Comparison of ENCODE assay signal across 1 mouse cellular context in genomic region chr10:127127711-127128279, GRCm38 (mm10).
TF ChIP-seq lines count a peak whose summit lies in the region.

No protein-coding gene starts in this region.

TF ChIP-seq in MEL, 35 proteins besides CTCF, POLR2A, EP300 and RAD21 (continued from another document):
- peak; percentile 91 for TF ChIP-seq GATA1 (IDR thresholded peaks at IDR 0.05; ENCODE audit: low read depth, low read length)
- no peak for TF ChIP-seq MAZ (IDR thresholded peaks at IDR 0.05; ENCODE audit: low read depth, low read length)
- TF ChIP-seq TAL1 (IDR thresholded peaks at IDR 0.05; ENCODE audit: low read length): no peak
- TF ChIP-seq MXI1 (IDR thresholded peaks at IDR 0.05; ENCODE audit: low read depth, low read length): no peak
- no peak for TF ChIP-seq ZC3H11A (IDR thresholded peaks at IDR 0.05; ENCODE audit: low read depth, low read length)
- TF ChIP-seq CHD2 (IDR thresholded peaks at IDR 0.05; ENCODE audit: low read length): no peak
- peak; percentile 99 for TF ChIP-seq MEF2A (IDR thresholded peaks at IDR 0.05; ENCODE audit: extremely low read depth, insufficient replicate concordance, low read depth, low read length, poor library complexity, severe bottlenecking)
- TF ChIP-seq TBP (IDR thresholded peaks at IDR 0.05; ENCODE audit: low read depth, low read length): peak; percentile 61
- TF ChIP-seq MYC (IDR thresholded peaks at IDR 0.05; ENCODE audit: low read depth, low read length): peak; percentile 57; the same call in 1 of the 2 replicates
- peak; percentile 85 for TF ChIP-seq MYB (IDR thresholded peaks at IDR 0.05; ENCODE audit: low read depth, low read length)
- no peak for TF ChIP-seq USF1 (IDR thresholded peaks at IDR 0.05; ENCODE audit: low read depth, low read length)
- TF ChIP-seq GABPA (IDR thresholded peaks at IDR 0.05; ENCODE audit: low read depth, low read length): no peak
- TF ChIP-seq KAT2A (conservative IDR thresholded peaks at IDR 0.05; ENCODE audit: low read depth, low read length): no peak
- peak; percentile 87 for TF ChIP-seq SIN3A (IDR thresholded peaks at IDR 0.05; ENCODE audit: low read length)
- TF ChIP-seq HCFC1 (IDR thresholded peaks at IDR 0.05; ENCODE audit: low read depth, low read length): peak; percentile 54; the same call in 1 of the 2 replicates
- TF ChIP-seq ZMIZ1 (IDR thresholded peaks at IDR 0.05; ENCODE audit: low read depth, low read length): no peak
- no peak for TF ChIP-seq UBTF (IDR thresholded peaks at IDR 0.05; ENCODE audit: borderline replicate concordance, insufficient read depth, low read depth, low read length)
- TF ChIP-seq ZNF384 (IDR thresholded peaks at IDR 0.05; ENCODE audit: low read depth, low read length): peak; percentile 98
- no peak for TF ChIP-seq POLR2AphosphoS2 (IDR thresholded peaks at IDR 0.05; ENCODE audit: low read length)
- no peak for TF ChIP-seq NRF1 (IDR thresholded peaks at IDR 0.05; ENCODE audit: insufficient read depth, low read depth, low read length, poor library complexity, severe bottlenecking)
- TF ChIP-seq RCOR1 (IDR thresholded peaks at IDR 0.05; ENCODE audit: low read depth, low read length): peak; percentile 62; the same call in 1 of the 2 replicates
- TF ChIP-seq MAX (IDR thresholded peaks at IDR 0.05; ENCODE audit: low read length): peak; percentile 33
- TF ChIP-seq E2F4 (IDR thresholded peaks at IDR 0.05; ENCODE audit: borderline replicate concordance, low read depth, low read length): no peak
